In genomic region chr9:30101942-30102341, GRCm38 (mm10) we compare ENCODE assay signal across 26 mouse cellular contexts.
A peak's percentile ranks its signal among the peaks of the same experiment; 100 is the strongest.
DNase-seq lines count a peak whose midpoint lies in the region; ATAC-seq lines count a peak whose summit lies in the region.
"Had no signal": no experiment of that assay in that cellular context is flagged by ENCODE, and none has a peak within 500 bp of the region (broad histone marks: within the 10 kb centered on the region; RNA-seq: fewer than 3 reads in every experiment).

No protein-coding gene starts in this region.

- no peak overlapping the region for H3K9ac ChIP-seq in forebrain, embryonic 16.5 days (replicated peaks; ENCODE audit: low read depth, low read length)
- no peak overlapping the region for H3K9ac ChIP-seq in hindbrain, embryonic 11.5 days (ENCODE audit: low read depth, low read length)
- H3K9ac ChIP-seq in hindbrain, embryonic 14.5 days, result no peak overlapping the region
- H3K9ac ChIP-seq in midbrain, embryonic 15.5 days, result no peak overlapping the region
- no peak overlapping the region for H3K9ac ChIP-seq in midbrain, embryonic 11.5 days (ENCODE audit: low read length)
- no peak overlapping the region for H3K9ac ChIP-seq in midbrain, embryonic 16.5 days (ENCODE audit: low read depth, low read length)
- H3K9ac ChIP-seq: forebrain, embryonic 15.5 days; limb, embryonic 12.5 days; liver, embryonic 15.5 days; neural tube, embryonic 13.5 days had no signal

- WGBS in forebrain, embryonic 10.5 days, result 55% methylated on average over 6 of the region's 6 CpGs
- 30% methylated on average over 6 of the region's 6 CpGs for WGBS in forebrain, embryonic 16.5 days
- WGBS in hindbrain, embryonic 11.5 days, result 59% methylated on average over 6 of the region's 6 CpGs
- 53% methylated on average over 6 of the region's 6 CpGs for WGBS in hindbrain, embryonic 14.5 days
- WGBS in midbrain, embryonic 15.5 days, result 36% methylated on average over 6 of the region's 6 CpGs
- WGBS in midbrain, embryonic 11.5 days, result 52% methylated on average over 6 of the region's 6 CpGs
- 37% methylated on average over 6 of the region's 6 CpGs for WGBS in midbrain, embryonic 16.5 days

- H3K27ac ChIP-seq in forebrain, embryonic 10.5 days, result peak overlapping the region; percentile 49; the same call in 1 of the 2 replicates
- H3K27ac ChIP-seq in forebrain, embryonic 16.5 days (ENCODE audit: low read length), result no peak overlapping the region
- peak overlapping the region; percentile 24; the same call in 1 of the 2 replicates for H3K27ac ChIP-seq in hindbrain, embryonic 11.5 days (ENCODE audit: low read depth, low read length)
- H3K27ac ChIP-seq in hindbrain, embryonic 14.5 days, result no peak overlapping the region
- H3K27ac ChIP-seq in midbrain, embryonic 15.5 days, result peak overlapping the region; percentile 36
- H3K27ac ChIP-seq in midbrain, embryonic 11.5 days (ENCODE audit: low read depth, low read length), result no peak overlapping the region
- 0 out of 2 replicates have a peak overlapping the region, but pooled peaks have one; percentile 20 for H3K27ac ChIP-seq in midbrain, embryonic 16.5 days (ENCODE audit: low read length)
- H3K27ac ChIP-seq: forebrain, embryonic 15.5 days; gastrocnemius, adult 2 months; hindbrain, embryonic 10.5 days; limb, embryonic 12.5 days; liver, embryonic 15.5 days; neural tube, embryonic 13.5 days had no signal

- no peak for ATAC-seq in forebrain, embryonic 16.5 days
- ATAC-seq in hindbrain, embryonic 11.5 days (ENCODE audit: low FRiP score), result no peak
- no peak for ATAC-seq in hindbrain, embryonic 14.5 days (ENCODE audit: low FRiP score)
- ATAC-seq in midbrain, embryonic 15.5 days (replicated peaks), result no peak
- no peak for ATAC-seq in midbrain, embryonic 11.5 days (ENCODE audit: low FRiP score)
- ATAC-seq in midbrain, embryonic 16.5 days, result peak; percentile 48; the same call in 1 of the 2 replicates
- no peak for ATAC-seq in cerebellum, adult (ENCODE audit: insufficient number of reproducible peaks, low FRiP score, low TSS enrichment)
- ATAC-seq: forebrain, embryonic 15.5 days; intestine, postnatal 0 days; Patski had no signal

- no peak overlapping the region for H3K4me3 ChIP-seq in forebrain, embryonic 10.5 days
- H3K4me3 ChIP-seq in forebrain, embryonic 16.5 days (replicated peaks; ENCODE audit: low read length), result no peak overlapping the region
- no peak overlapping the region for H3K4me3 ChIP-seq in hindbrain, embryonic 11.5 days (ENCODE audit: low read depth, low read length)
- no peak overlapping the region for H3K4me3 ChIP-seq in hindbrain, embryonic 14.5 days (replicated peaks; ENCODE audit: low read length)
- no peak overlapping the region for H3K4me3 ChIP-seq in midbrain, embryonic 15.5 days
- no peak overlapping the region for H3K4me3 ChIP-seq in midbrain, embryonic 11.5 days (ENCODE audit: low read depth, low read length)
- H3K4me3 ChIP-seq in midbrain, embryonic 16.5 days (ENCODE audit: low read depth, low read length), result no peak overlapping the region
- H3K4me3 ChIP-seq: forebrain, embryonic 15.5 days; gastrocnemius, adult 2 months; hindbrain, embryonic 10.5 days; limb, embryonic 12.5 days; liver, embryonic 15.5 days; neural tube, embryonic 13.5 days had no signal

- DNase-seq in forebrain, embryonic 10.5 days (ENCODE audit: extremely low spot score, low spot score), result no peak
- DNase-seq in hindbrain, embryonic 11.5 days (ENCODE audit: low spot score), result no peak
- DNase-seq in hindbrain, embryonic 14.5 days (ENCODE audit: low spot score), result no peak
- no peak for DNase-seq in midbrain, embryonic 11.5 days (ENCODE audit: low spot score, missing footprints)
- DNase-seq: adrenal gland, postnatal 14 days; cerebellum, adult 18-20 months; cerebellum, postnatal 10 days; gastrocnemius, adult 2 months; gastrocnemius, postnatal 36 days; kidney, adult 9 months; kidney, postnatal 10 days; layer of hippocampus, adult 9-11 months; lung, postnatal 36 days; thymus, adult 2 months; thymus, postnatal 36 days had no signal

- H3K36me3 ChIP-seq in forebrain, embryonic 10.5 days (replicated peaks), result no peaks in the 10 kb centered on the region
- no peaks in the 10 kb centered on the region for H3K36me3 ChIP-seq in forebrain, embryonic 16.5 days (ENCODE audit: control insufficient read depth, insufficient read depth)
- H3K36me3 ChIP-seq in hindbrain, embryonic 11.5 days (ENCODE audit: control insufficient read depth, insufficient read depth, low read length), result no peaks in the 10 kb centered on the region
- H3K36me3 ChIP-seq in hindbrain, embryonic 14.5 days (replicated peaks; ENCODE audit: control insufficient read depth, insufficient read depth), result no peaks in the 10 kb centered on the region
- no peaks in the 10 kb centered on the region for H3K36me3 ChIP-seq in midbrain, embryonic 15.5 days (replicated peaks)
- H3K36me3 ChIP-seq in midbrain, embryonic 11.5 days (ENCODE audit: control insufficient read depth, insufficient read depth, low read length), result no peaks in the 10 kb centered on the region
- H3K36me3 ChIP-seq in midbrain, embryonic 16.5 days (ENCODE audit: control insufficient read depth, insufficient read depth, low read length), result no peaks in the 10 kb centered on the region
- H3K36me3 ChIP-seq: forebrain, embryonic 15.5 days; hindbrain, embryonic 10.5 days; limb, embryonic 12.5 days; liver, embryonic 15.5 days; neural tube, embryonic 13.5 days had no signal

- no peaks in the 10 kb centered on the region for H3K9me3 ChIP-seq in forebrain, embryonic 10.5 days
- no peaks in the 10 kb centered on the region for H3K9me3 ChIP-seq in forebrain, embryonic 16.5 days (ENCODE audit: control insufficient read depth, low read length)
- no peaks in the 10 kb centered on the region for H3K9me3 ChIP-seq in hindbrain, embryonic 11.5 days (ENCODE audit: control insufficient read depth, low read length)
- no peaks in the 10 kb centered on the region for H3K9me3 ChIP-seq in hindbrain, embryonic 14.5 days (ENCODE audit: control insufficient read depth, low read length)
- H3K9me3 ChIP-seq in midbrain, embryonic 15.5 days, result no peaks in the 10 kb centered on the region
- no peaks in the 10 kb centered on the region for H3K9me3 ChIP-seq in midbrain, embryonic 11.5 days (ENCODE audit: control insufficient read depth, low read length)
- H3K9me3 ChIP-seq in midbrain, embryonic 16.5 days (replicated peaks; ENCODE audit: control insufficient read depth, low read length, poor library complexity, severe bottlenecking), result no peaks in the 10 kb centered on the region
- H3K9me3 ChIP-seq: forebrain, embryonic 15.5 days; hindbrain, embryonic 10.5 days; limb, embryonic 12.5 days; liver, embryonic 15.5 days; neural tube, embryonic 13.5 days had no signal

- H3K4me2 ChIP-seq in forebrain, embryonic 16.5 days (ENCODE audit: low read length), result no peak overlapping the region
- H3K4me2 ChIP-seq in hindbrain, embryonic 11.5 days (replicated peaks; ENCODE audit: low read depth, low read length), result no peak overlapping the region
- H3K4me2 ChIP-seq in hindbrain, embryonic 14.5 days (replicated peaks), result no peak overlapping the region
- H3K4me2 ChIP-seq in midbrain, embryonic 15.5 days, result no peak overlapping the region
- H3K4me2 ChIP-seq in midbrain, embryonic 11.5 days, result no peak overlapping the region
- no peak overlapping the region for H3K4me2 ChIP-seq in midbrain, embryonic 16.5 days (ENCODE audit: low read length)
- H3K4me2 ChIP-seq: forebrain, embryonic 15.5 days; limb, embryonic 12.5 days; liver, embryonic 15.5 days; neural tube, embryonic 13.5 days had no signal

- no peaks in the 10 kb centered on the region for H3K27me3 ChIP-seq in forebrain, embryonic 10.5 days (ENCODE audit: poor library complexity, severe bottlenecking)
- H3K27me3 ChIP-seq in forebrain, embryonic 16.5 days (replicated peaks; ENCODE audit: control insufficient read depth, insufficient read depth, low read length), result no peaks in the 10 kb centered on the region
- H3K27me3 ChIP-seq in hindbrain, embryonic 11.5 days (ENCODE audit: control insufficient read depth, insufficient read depth, low read length), result no peaks in the 10 kb centered on the region
- no peaks in the 10 kb centered on the region for H3K27me3 ChIP-seq in hindbrain, embryonic 14.5 days (ENCODE audit: control insufficient read depth, insufficient read depth, low read length)
- H3K27me3 ChIP-seq in midbrain, embryonic 15.5 days (replicated peaks), result no peaks in the 10 kb centered on the region
- no peaks in the 10 kb centered on the region for H3K27me3 ChIP-seq in midbrain, embryonic 11.5 days (ENCODE audit: control insufficient read depth, insufficient read depth, low read length)
- H3K27me3 ChIP-seq in midbrain, embryonic 16.5 days (ENCODE audit: control insufficient read depth, insufficient read depth, low read depth, low read length), result no peaks in the 10 kb centered on the region
- H3K27me3 ChIP-seq: forebrain, embryonic 15.5 days; limb, embryonic 12.5 days; liver, embryonic 15.5 days; neural tube, embryonic 13.5 days had no signal

- peaks cover 17% of the 10 kb centered on the region for H3K4me1 ChIP-seq in forebrain, embryonic 10.5 days
- peaks cover 11% of the 10 kb centered on the region; the same call in 1 of the 2 replicates for H3K4me1 ChIP-seq in forebrain, embryonic 16.5 days (replicated peaks; ENCODE audit: control insufficient read depth, insufficient read depth, low read length)
- H3K4me1 ChIP-seq in hindbrain, embryonic 11.5 days (replicated peaks; ENCODE audit: control insufficient read depth, insufficient read depth, low read length), result no peaks in the 10 kb centered on the region
- peaks cover 10% of the 10 kb centered on the region; the same call in 1 of the 2 replicates for H3K4me1 ChIP-seq in hindbrain, embryonic 14.5 days (replicated peaks; ENCODE audit: control insufficient read depth, insufficient read depth, low read length)
- H3K4me1 ChIP-seq in midbrain, embryonic 15.5 days, result peaks cover 10% of the 10 kb centered on the region
- H3K4me1 ChIP-seq in midbrain, embryonic 11.5 days (ENCODE audit: control insufficient read depth, insufficient read depth, low read length), result no peaks in the 10 kb centered on the region
- H3K4me1 ChIP-seq in midbrain, embryonic 16.5 days (ENCODE audit: control insufficient read depth, insufficient read depth, low read length), result peaks cover 12% of the 10 kb centered on the region; the same call in 1 of the 2 replicates
- H3K4me1 ChIP-seq: liver, embryonic 15.5 days had no signal

Comparison
In these comparisons a context has a peak if more than half of its experiments do, and no peak if none do; other contexts are left out.
1. H3K27ac ChIP-seq: peak in forebrain, embryonic 10.5 days (single experiment), hindbrain, embryonic 11.5 days (single experiment), midbrain, embryonic 15.5 days (single experiment) and midbrain, embryonic 16.5 days (single experiment); none in forebrain, embryonic 16.5 days (single experiment), hindbrain, embryonic 14.5 days (single experiment) and midbrain, embryonic 11.5 days (single experiment).